Mouse (Mus musculus): ENCODE data around the gene D3Ertd751e. TPM values are rescaled to one million over a fixed set of nuclear protein-coding genes. Genes with fewer than 3 reads are reported as not detected.

D3Ertd751e gene
- polyA plus RNA-seq (2016; fragmentation: Nextera tagmentation; extraction: Ambion mirVana) = 7.7 and 8.3 TPM in 2 replicates

- H3K9ac ChIP-seq = peak within 1 kb of the TSS; percentile 91
- H3K27me3 ChIP-seq (replicated peaks) = no peaks in the 10 kb centered on the region
- peak within 1 kb of the TSS; percentile 75 for H3K4me2 ChIP-seq
- H3K36me3 ChIP-seq = no peaks in the 10 kb centered on the region
- H3K9me3 ChIP-seq (replicated peaks) = no peaks in the 10 kb centered on the region
- ATAC-seq = peak; percentile 100
- WGBS (ENCODE audit: insufficient replicate concordance) = under 1% methylated on average over 62 of the region's 66 CpGs
- H3K27ac ChIP-seq = peak within 1 kb of the TSS; percentile 90
- H3K4me1 ChIP-seq = peaks cover 19% of the 10 kb centered on the region
- H3K4me3 ChIP-seq = peak within 1 kb of the TSS; percentile 83
These were observed at the start of gene D3Ertd751e, which contains the start of gene Sclt1 for GRCm38 (mm10) chr3:41742278-41742934. D3Ertd751e (plus strand) TSS chr3:41742611. Sclt1 (minus strand) TSS chr3:41742514.

GRCm38 (mm10) chr3:41695681-41696080 lies 46.7 kb upstream of the D3Ertd751e start:
- no peak overlapping the region for H3K4me2 ChIP-seq
- no peak overlapping the region for H3K9ac ChIP-seq
- ATAC-seq = no peak
- no peaks in the 10 kb centered on the region; the same call in 1 of the 2 replicates for H3K36me3 ChIP-seq
- H3K27ac ChIP-seq = no peak overlapping the region
- no peaks in the 10 kb centered on the region for H3K27me3 ChIP-seq (replicated peaks)
- 72% methylated on average over 1 of the region's 1 CpGs for WGBS (ENCODE audit: insufficient replicate concordance)
- no peaks in the 10 kb centered on the region for H3K9me3 ChIP-seq (replicated peaks)
- no peak overlapping the region for H3K4me3 ChIP-seq
- no peaks in the 10 kb centered on the region for H3K4me1 ChIP-seq

GRCm38 (mm10) chr3:41741601-41742277 lies 672 bp upstream of the D3Ertd751e start:
- Histone ChIP-seq H3K4me2 (peak overlapping the region; percentile 75), H3K36me3 (no peaks in the 10 kb centered on the region), H3K4me1 (peaks cover 19% of the 10 kb centered on the region), H3K9ac (peak overlapping the region; percentile 91), H3K4me3 (peak overlapping the region; percentile 83), H3K27ac (peak overlapping the region; percentile 90), H3K27me3 (replicated peaks) (no peaks in the 10 kb centered on the region), H3K9me3 (replicated peaks) (no peaks in the 10 kb centered on the region)
- WGBS (ENCODE audit: insufficient replicate concordance) = under 1% methylated on average over 39 of the region's 39 CpGs
- ATAC-seq = no peak

GRCm38 (mm10) chr3:41743436-41743835 lies 1.0 kb downstream of the D3Ertd751e start:
- Histone ChIP-seq H3K27me3 (replicated peaks) (no peaks in the 10 kb centered on the region), H3K36me3 (no peaks in the 10 kb centered on the region), H3K9ac (no peak overlapping the region; the same call in 1 of the 2 replicates), H3K9me3 (replicated peaks) (no peaks in the 10 kb centered on the region), H3K4me1 (peaks cover 19% of the 10 kb centered on the region), H3K27ac (no peak overlapping the region), H3K4me2 (peak overlapping the region; percentile 75), H3K4me3 (peak overlapping the region; percentile 83)
- ATAC-seq = no peak
- 51% methylated on average over 6 of the region's 6 CpGs for WGBS (ENCODE audit: insufficient replicate concordance)

- H3K4me1 ChIP-seq = no peaks in the 10 kb centered on the region
- WGBS (ENCODE audit: insufficient replicate concordance) = 67% methylated on average over 2 of the region's 2 CpGs
- no peak overlapping the region for H3K27ac ChIP-seq
These were observed 12.1 kb downstream of the D3Ertd751e start for GRCm38 (mm10) chr3:41754556-41754955.

GRCm38 (mm10) chr3:41762091-41762490 lies 19.7 kb downstream of the D3Ertd751e start:
- no peaks in the 10 kb centered on the region for H3K4me1 ChIP-seq
- no peaks in the 10 kb centered on the region for H3K36me3 ChIP-seq
- H3K4me3 ChIP-seq = no peak overlapping the region
- H3K27ac ChIP-seq = no peak overlapping the region
- H3K9me3 ChIP-seq (replicated peaks) = no peaks in the 10 kb centered on the region
- H3K27me3 ChIP-seq (replicated peaks) = no peaks in the 10 kb centered on the region
- 67% methylated on average over 3 of the region's 3 CpGs for WGBS (ENCODE audit: insufficient replicate concordance)
- no peak for ATAC-seq
- no peak overlapping the region for H3K9ac ChIP-seq
- no peak overlapping the region for H3K4me2 ChIP-seq

More at GRCm38 (mm10) chr3:41754556-41754955, 12.1 kb downstream of the D3Ertd751e start:
- ATAC-seq = no peak
- Histone ChIP-seq H3K36me3 (no peaks in the 10 kb centered on the region; the same call in 1 of the 2 replicates), H3K4me2 (no peak overlapping the region), H3K9me3 (replicated peaks) (no peaks in the 10 kb centered on the region), H3K27me3 (replicated peaks) (no peaks in the 10 kb centered on the region), H3K9ac (no peak overlapping the region), H3K4me3 (no peak overlapping the region)

GRCm38 (mm10) chr3:41812447-41812846 lies 70.0 kb downstream of the D3Ertd751e start:
- H3K9ac ChIP-seq = no peak overlapping the region
- H3K4me2 ChIP-seq = no peak overlapping the region
- H3K9me3 ChIP-seq (replicated peaks) = no peaks in the 10 kb centered on the region
- no peak overlapping the region for H3K4me3 ChIP-seq
- no peak overlapping the region for H3K27ac ChIP-seq
- ATAC-seq = no peak
- H3K4me1 ChIP-seq = no peaks in the 10 kb centered on the region
- H3K36me3 ChIP-seq = no peaks in the 10 kb centered on the region
- H3K27me3 ChIP-seq (replicated peaks) = no peaks in the 10 kb centered on the region

Other genes starting within 250 kb of the D3Ertd751e start
- 13.8 and 14.0 TPM in 2 replicates for gene Jade1, start 186.9 kb upstream of the D3Ertd751e start, polyA plus RNA-seq (2016; fragmentation: Nextera tagmentation; extraction: Ambion mirVana)
- gene Sclt1, start 97 bp upstream of the D3Ertd751e start, polyA plus RNA-seq (2016; fragmentation: Nextera tagmentation; extraction: Ambion mirVana) = 8.1 and 9.3 TPM in 2 replicates

All from liver, embryonic 12.5 days (tissue).